Mouse (Mus musculus): ENCODE results near the gene Gm17359.

- TF ChIP-seq CTCF (IDR thresholded peaks at IDR 0.05; ENCODE audit: low read depth), result no peak
- no peak for TF ChIP-seq EP300 (IDR thresholded peaks at IDR 0.05; ENCODE audit: low read depth)
These were observed 24.0 kb downstream of the Gm17359 start for GRCm38 (mm10) chr3:79360317-79361101.

Measured in heart, postnatal 0 days (tissue).